Mouse (Mus musculus): Measurements from ENCODE around the gene Fnbp4.
A peak's percentile ranks its signal among the peaks of the same experiment; 100 is the strongest.

DNA sequence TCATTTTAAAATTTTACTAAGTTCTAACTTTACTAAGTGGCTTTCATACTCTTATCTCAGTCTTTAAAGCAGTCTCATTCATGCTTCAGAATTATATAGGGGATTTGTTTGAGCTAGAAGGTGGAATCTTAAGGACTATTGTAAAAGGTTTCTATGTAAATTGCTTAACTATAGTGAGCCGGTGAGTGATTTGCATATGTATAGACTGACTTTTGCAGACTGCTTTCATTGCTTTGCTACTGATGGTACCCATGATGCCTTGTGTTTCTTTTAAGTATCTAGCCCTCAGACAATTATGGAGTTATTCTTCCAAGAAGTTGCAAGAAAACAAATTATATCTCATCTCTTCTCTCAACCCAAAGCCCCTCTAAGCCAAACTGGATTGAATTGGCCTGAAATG is 36.6 kb upstream of the Fnbp4 start:
- TF ChIP-seq CTCF (conservative IDR thresholded peaks at IDR 0.05; ENCODE audit: low read length) = no peak
- peak; percentile 76; the same call in 1 of the 2 replicates for TF ChIP-seq POU5F1 (IDR thresholded peaks at IDR 0.05; ENCODE audit: borderline replicate concordance, low read length)
